Mouse (Mus musculus): Measurements from ENCODE around the gene Mybphl. TPM values are rescaled to one million over a fixed set of nuclear protein-coding genes. Genes with fewer than 3 reads are reported as not detected.
A peak's percentile ranks its signal among the peaks of the same experiment; 100 is the strongest.

Mybphl gene
- under 1 TPM in 1 of 2 experiments, not detected in 1; 0.94 TPM for total RNA-seq (2021)
- long read RNA-seq, experiment 1, result 0 reads
- long read RNA-seq, experiment 2, result 0 reads

DNA sequence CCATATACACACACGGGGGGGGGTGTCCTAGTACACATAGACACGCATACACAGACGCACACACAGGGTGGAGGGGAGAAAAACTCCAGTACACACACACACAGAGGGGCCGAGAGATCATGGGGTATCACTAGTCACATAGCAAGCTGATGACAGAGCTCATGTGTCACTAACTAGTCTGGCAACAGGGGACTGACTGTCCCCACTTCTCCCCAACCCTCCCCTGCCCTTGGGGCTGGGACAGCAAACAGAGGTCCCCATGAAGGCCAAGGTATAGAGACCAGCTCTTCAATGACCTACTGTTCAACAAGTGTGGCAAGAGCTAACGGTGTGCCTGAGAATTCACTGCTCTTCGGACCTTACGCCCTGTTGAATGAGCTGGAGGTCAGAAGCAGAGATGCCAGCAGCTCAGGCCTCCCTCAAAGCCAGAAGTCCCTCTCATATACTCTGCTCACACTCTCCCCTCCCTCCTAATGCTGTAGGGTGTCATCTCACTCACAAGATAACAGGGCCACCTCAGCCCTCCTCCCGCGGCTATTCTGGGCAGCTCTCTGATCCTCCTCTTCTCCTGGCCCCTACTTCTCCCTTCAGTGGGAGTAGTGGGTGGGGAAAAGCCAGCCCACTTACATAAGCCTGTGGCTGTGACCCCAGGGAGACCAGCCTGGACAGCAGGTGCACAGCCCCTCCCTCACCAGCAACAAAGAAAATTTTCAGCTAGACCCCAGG is at the start of gene Mybphl:
Gene Mybphl, plus strand, starts transcription at position 642 of the 726 bp plus-strand sequence.
- DNase-seq (ENCODE audit: low spot score in 2 of 2), result no peak

DNA sequence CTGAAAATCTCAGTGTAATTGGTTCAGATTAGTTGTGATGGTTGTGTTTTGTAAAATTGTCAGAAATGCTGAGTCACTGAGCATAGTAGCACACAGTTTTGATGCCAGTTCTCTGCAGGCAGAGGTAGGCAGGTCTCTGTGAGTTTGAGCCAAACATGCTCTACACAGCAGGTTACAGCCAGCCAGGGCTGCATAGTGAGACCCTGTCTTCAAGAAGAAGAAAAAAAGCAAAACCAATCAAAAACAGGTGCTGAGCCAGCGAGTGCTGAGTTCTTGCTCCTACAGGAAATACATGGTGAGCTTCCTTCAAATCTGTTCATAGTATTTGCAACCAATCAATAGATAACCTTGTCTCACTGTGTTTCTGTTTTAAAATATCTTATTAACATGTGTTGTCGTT is 46.2 kb upstream of the Mybphl start:
- DNase-seq (ENCODE audit: low spot score in 2 of 2), result no peak

DNA sequence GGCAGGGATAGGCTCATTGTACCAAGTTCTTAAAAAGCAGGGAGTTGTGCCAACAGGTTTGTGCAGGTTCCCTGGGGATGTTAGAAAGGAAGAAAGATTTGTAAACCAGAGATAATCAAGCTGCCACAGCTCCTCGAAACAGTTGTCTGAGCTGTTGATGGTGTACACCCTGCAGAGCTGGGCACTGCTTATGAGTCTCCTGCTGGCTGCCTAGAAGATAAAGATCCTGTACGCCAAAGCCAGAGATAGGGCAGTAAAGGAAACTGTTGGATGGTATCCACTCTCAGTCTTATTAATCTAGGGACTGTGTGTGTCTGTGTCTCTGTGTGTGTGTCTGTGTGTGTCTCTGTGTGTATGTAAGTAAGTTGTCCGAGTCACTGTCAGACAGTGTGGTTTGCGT is 43.0 kb upstream of the Mybphl start:
- no peak for DNase-seq (ENCODE audit: low spot score in 2 of 2)

DNA sequence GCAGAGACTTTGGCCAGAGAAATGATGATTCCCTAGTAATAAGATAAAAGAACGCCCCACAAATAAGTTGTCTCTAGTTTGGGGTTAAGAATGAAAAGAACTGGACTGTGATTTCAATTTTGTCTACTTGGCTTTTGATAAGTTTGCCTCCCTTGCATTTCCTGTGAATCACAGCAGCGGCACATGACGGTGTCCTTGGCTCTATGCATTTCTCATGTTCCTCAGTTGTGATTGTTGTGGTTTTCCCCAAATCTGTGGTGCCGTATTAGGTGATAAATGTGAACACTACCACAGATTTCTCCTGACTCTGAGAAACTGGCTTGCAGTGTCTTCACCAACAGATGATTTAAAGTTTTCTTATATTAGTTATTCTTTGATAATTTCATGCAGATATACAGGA is 42.6 kb upstream of the Mybphl start:
- DNase-seq (ENCODE audit: low spot score in 2 of 2), result no peak

DNA sequence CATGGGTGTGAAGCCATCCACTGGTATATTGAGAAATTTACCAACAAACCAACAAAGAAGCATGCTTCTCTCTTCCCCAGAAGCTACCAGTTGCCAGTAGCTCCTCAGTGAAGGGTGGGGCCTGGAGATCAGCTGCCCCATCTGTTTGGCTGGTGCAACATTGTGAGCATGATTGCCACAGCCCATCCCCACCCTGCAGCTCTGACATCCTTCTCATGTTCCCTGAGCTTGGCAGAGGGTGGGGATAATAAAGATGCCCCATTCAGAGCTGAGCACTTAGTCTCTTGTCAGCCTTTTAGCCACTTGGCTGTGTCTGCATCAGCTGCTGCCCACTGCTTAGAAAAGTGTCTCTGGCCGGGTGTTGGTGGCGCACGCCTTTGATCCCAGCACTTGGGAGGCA is 41.7 kb upstream of the Mybphl start:
- no peak for DNase-seq (ENCODE audit: low spot score in 2 of 2)

DNA sequence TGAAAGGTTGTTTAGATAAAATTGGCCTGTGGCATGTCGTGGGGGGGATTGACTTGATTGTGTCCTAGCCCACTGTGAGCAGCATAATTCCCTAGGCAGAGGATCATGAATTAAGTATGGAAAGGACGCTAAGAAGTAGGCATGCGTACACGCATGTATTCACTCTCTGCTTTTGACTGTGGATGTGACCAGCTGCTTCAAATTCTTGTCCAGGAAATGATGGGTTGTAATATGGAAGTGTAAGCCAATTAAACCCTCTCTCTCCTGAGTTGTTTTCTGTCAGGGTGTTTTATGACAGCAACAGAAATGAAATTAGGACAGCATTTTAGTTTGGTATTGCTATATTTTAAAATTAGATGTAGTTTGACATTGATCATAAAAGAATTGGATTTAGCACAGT is 39.9 kb upstream of the Mybphl start:
- DNase-seq (ENCODE audit: low spot score in 2 of 2), result no peak

DNA sequence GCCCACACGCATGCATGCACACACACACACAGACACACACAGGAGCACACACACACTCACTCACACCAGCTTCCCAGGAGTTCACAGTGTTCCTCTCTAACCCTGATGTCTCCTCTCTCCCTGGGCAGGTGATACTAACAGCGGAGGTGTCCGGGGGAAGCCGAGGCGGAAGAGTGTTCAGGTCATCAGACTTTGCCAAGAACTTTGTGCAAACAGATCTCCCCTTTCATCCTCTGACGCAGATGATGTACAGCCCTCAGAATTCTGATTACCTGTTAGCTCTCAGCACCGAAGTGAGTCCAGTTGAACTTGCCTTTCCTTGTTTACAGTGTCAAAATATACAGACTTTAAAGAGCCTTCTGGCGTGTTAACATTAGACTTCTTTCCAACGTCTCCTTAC is 39.2 kb upstream of the Mybphl start:
- no peak for DNase-seq (ENCODE audit: low spot score in 2 of 2)

DNA sequence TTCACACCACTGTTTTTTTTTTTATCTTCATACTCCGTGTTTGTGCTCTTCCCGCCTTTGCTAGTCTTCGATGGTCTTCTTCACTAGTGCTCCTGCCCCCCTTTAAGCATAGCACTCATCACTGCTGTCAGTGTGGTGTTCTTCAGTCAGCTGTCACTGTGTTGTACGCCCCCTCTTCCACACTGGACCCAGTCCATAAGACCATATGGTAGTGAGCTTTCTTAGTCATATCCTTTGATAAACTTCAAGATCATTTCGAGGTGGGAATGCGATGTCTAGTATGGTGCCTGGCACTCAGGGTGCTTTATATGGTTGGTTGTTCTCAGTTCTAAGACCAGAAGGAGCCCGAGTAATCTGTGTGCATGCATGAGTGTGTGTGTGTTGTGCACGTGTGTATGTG is 37.4 kb upstream of the Mybphl start:
- peak; percentile 26 to 57 for DNase-seq (ENCODE audit: low spot score in 2 of 2)

DNA sequence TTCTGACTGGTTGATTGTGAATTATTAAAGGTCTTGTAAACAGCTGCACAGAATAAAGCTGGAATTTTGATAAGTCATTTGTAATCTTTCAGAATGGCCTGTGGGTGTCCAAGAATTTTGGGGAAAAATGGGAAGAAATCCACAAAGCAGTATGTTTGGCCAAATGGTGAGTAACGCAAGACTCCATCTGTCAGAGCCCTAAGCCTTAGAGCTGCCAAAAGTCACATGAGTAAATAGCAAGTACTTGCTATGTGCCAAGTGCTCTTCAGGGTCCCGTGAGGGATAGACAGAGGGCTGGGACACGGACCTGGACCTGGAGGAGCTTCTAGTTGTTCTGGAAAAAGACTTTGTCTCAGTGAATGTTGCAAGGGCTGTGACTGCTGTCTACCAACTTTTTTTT is 36.8 kb upstream of the Mybphl start:
- DNase-seq (ENCODE audit: low spot score in 2 of 2), result no peak

DNA sequence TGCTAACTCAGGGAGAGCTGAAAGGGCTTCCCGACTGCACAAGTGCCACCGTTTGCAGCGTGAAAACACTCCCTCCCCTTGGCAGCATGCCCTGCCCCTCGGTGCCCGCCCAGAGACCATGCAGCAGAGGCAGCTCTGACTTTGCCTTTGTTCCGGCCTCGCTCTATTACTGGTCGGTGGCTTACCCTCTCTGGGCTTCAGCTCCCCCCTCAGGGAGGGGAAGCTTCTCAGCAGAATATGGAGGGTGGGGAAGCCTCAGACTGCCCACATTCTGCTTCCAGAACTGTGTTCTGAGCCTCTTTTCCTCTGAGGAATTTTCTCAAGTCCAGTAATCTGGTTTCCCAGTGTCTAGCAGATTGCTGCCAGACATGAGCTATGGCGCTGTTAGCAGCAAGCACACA is 36.3 kb upstream of the Mybphl start:
- peak; percentile 56 to 73 for DNase-seq (ENCODE audit: low spot score in 2 of 2)

DNA sequence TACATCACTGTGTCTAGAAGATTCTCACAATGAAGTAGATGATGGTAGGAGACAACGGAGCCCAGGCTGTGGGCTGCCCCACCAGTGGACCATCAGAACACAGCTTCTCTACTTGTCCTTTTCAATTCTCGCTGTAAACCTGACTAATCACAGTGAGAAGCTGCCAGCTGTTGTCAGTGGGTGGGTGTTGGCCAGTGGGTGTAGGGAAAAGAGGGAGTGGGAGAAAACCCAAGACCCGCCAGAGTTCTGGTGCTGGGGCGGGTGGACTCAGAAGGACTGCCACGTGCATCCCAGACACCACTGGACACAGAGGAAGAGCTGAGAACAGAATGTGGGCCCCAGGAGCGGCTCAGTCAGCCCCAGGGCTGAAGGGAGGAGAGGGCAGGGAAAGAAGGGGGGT is 33.9 kb upstream of the Mybphl start:
- no peak for DNase-seq (ENCODE audit: low spot score in 2 of 2)

DNA sequence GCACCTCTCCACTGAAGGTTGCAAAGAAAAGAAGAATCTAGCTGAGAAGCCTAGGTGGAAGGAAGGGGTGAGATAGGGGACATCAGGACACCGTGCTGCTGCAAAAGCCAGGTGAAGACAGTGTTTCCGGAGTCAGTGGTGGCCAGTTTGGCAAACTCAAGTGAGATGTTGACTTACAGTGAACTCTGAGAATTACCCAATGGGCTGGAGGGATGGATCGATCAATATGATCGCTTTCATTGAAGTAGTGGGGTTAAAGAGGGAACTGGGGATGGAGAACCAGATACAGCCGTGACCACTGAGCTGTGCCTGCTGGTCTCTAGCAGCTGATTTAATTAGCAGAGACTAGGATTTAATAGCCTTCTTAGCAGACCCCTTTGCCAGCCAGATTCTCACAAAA is 27.8 kb upstream of the Mybphl start:
- no peak for DNase-seq (ENCODE audit: low spot score in 2 of 2)

DNA sequence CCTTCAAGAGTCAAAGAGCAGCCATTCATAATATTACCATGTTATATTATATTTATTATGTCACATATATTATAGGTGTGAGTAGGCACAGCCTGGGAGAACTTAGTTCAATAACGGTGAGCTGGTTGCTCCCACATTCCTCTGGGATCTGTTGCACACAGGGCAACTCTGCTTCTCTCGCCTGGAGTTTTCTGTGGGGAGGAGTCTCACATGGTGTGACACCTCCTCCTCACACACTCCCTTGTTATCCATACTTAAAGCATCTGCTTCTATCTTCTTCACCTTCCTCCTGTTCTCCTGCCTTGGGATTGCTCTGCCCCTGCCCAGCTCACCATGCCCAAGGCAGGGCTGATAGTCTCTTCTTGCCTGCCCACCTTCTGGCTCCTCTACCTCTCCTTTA is 23.7 kb upstream of the Mybphl start:
- no peak for DNase-seq (ENCODE audit: low spot score in 2 of 2)

DNA sequence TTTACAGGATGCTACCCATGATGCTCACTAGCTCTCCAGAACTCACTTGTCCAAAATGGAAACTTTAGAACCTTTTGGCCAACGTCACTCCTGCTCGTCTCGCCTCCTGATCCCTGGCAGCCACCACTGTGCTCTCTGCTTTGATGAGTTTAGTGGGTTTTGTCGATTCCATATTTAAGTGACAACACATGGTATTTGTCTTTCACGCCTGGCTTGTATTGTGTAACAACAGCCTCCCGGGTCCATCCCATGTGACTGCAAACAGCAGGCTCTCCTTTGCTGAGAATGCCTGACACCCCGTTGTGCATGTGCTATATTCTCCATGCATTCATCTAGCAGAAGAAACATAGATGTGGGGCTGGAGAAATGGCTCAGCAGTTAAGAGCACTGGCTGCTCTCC is 22.5 kb upstream of the Mybphl start:
- no peak for DNase-seq (ENCODE audit: low spot score in 2 of 2)

DNA sequence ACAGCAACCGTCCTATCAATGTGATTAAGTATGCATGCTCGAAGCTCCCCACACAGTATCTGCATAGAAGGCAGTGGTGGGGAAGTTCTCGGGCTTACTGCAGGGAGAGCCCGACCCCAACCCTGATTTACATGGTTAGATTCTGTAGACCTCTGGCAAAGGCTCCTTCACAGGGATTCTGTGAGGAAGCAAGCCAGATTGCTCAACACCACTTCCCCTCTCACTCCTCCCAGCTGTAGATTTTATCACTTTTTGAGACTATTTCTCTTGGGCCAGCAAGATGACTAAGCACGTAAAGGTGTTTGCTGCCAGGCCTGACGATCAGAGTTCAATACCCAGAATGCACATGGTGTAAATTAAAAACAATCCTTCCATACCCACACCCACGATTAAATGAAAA is 18.9 kb upstream of the Mybphl start:
- DNase-seq (ENCODE audit: low spot score in 2 of 2), result no peak

DNA sequence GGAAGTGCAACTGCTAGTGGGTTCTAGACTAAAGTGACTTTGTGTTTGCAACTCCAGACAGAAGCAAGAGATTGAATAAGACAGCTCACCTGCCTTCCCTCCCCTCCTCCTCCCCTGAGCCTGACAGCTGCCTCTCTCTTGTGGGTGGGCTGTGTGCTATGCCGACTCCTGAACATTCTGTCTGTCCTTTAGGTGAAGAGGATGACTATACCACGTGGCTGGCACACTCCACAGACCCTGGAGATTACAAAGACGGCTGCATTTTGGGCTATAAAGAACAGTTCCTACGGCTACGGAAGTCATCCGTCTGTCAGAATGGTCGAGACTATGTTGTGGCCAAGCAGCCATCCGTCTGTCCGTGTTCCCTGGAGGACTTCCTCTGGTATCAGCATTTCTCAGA is 16.3 kb upstream of the Mybphl start:
- no peak for DNase-seq (ENCODE audit: low spot score in 2 of 2)

DNA sequence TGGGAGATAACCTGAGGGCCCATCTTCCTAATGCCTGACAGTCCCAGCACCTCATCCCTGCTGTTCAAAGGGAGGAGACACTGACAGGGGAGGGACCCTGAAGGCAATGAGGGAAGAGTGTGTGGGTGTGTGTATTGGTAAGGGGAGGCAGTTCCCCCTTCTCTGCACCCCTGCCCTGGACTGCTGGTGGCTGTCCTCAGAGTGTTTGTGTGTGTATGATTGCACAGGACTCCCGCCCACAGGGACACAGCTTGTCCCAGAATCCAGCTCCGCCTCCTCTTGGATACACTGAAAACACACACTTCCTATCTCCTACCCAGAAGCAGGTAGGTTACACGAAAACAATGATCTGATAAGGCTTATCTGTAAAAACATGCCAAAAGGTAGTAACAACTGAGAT is 9.5 kb upstream of the Mybphl start:
- DNase-seq (ENCODE audit: low spot score in 2 of 2), result no peak

DNA sequence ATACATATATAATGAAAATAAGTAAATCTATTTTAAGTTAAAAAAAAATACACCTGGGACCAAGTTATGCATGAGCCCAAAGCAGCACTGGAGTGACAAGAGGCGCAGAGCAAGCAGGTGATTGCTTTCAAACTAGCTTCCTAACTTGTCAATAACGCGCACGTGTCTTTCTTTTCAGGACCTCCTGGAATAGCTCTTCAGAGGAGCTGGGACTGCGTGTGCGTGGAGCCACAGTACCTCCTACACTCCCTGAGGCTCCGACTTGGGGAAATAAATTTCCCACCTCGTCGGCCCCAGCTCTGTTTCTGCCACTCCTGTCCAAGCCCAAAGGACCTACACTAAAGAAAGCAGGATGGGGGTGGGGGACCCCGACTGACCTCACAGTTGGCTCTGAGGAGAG is 7.7 kb upstream of the Mybphl start:
- no peak for DNase-seq (ENCODE audit: low spot score in 2 of 2)

DNA sequence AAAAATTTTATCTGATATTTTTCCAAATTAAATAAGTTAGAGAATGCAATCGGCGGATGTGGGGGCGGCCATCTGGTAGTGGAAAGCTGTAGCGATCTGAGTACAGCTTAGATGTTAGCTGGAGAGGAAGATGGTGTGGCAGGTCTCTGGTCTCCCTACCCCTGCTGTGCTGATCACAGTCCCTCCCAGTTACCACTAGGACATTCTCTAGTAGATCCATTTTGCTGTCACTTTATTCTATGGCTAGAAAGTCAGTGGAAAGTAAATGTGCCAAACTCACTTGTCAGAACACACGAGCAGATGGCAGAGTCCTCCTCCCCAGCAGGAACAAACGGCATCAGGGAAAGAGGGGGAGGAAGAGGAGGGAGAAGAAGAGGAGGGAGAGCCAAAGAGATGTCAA is 6.3 kb upstream of the Mybphl start:
- peak in 1 of 2 experiments; percentile 76 for DNase-seq (ENCODE audit: low spot score in 2 of 2)

DNA sequence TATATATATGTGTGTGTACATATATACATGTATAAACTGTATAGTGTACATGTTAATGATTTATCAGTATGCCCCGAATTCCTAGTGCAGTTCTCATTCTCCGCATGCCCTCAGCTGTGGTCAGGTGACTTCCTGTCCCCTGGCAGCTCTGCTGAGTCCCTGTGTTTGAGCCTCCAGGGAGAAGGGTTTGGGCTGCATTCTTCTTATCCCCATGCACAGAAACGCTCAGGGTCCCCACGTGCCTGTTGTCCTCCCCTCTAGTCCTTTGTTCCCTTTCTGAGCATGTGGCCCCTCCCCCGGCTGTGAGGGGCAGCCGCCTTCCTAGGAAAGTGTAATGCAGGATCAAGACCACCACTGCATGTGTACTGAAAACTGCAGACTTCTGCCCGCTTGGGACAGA is 3.8 kb upstream of the Mybphl start:
- DNase-seq (ENCODE audit: low spot score in 2 of 2), result no peak

DNA sequence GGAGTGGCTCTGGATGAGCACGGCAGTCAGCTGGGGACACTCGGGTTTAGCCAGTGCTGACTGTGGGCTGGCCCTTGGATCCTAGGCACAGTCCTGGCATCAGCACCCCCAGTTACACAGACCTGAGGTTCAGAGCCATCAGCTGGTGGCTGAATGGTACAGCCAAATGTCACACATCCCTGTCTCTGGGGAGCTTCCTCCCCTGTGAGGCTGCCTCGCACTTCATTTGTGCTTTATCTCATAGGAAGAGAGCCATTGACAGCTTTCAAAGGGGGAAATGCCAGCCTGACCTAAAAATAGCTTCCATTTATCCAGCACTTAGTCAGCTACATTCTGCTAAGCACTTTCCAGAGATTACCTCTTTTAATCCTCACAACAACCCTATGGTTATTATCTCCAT is 1.1 kb upstream of the Mybphl start:
- DNase-seq (ENCODE audit: low spot score in 2 of 2), result no peak

DNA sequence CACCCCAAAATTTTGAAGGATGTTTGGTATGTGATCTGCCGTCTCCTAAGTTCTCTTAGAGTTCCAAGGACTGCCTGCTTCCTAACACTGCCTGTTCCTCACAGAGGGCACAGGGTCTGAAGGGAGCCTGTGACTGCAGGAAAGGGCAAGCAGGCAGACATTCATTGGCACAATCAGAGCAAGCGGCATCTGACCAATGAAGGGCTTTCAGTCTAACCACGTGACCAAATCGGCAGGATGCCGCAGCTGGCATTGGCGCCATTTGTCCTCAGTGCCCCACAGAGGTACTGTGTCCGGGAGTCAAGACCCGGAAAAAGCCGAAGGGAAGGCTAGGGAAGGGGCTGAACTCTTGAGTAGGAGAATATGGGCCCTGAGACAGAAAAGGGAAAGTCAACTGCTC is 2.5 kb downstream of the Mybphl start:
- no peak for DNase-seq (ENCODE audit: low spot score in 2 of 2)

DNA sequence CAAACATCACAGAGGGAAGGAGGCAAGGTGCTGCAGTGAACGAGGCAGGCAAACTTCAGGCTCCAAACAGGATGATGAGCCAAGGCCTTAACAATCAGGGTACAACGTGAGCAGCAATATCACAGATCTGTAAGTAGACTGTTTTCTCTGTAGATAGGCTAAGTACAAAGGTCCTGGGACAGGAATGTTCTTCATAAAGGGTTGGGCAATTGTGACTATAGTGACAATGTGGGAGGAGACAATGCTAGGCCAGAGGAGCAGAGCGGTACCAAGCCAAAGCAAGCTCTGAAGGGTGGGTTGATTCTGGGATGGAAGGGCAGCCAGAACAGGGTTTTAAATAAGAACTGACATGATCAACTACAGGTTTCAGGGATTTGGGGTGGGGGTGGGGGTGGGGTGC is 3.1 kb downstream of the Mybphl start:
- no peak for DNase-seq (ENCODE audit: low spot score in 2 of 2)

DNA sequence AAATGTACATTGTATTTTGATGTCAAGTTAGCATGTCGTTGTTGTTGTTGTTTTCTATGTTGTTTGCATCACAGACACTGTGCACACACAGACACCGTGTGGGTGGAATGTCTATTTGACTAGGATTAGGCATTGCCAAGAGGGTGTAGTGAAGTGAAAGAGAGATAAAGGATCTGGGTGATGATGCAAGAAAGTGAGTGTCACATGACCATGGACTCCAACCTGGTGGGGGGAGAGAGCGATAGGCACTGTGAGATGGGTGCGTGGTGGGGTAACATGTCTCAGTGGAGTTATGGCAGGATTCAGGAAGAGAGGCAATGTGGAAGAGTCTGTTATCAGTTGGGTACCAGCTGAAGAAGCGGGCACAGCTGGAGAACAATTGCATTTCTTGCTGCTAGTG is 4.0 kb downstream of the Mybphl start:
- DNase-seq (ENCODE audit: low spot score in 2 of 2), result no peak
